Mouse (Mus musculus): ENCODE results near the gene Rtn3. TPM values are rescaled to one million over a fixed set of nuclear protein-coding genes. Genes with fewer than 3 reads are reported as not detected.

Gene Rtn3
- polyA plus RNA-seq (2012; ENCODE audit: low replicate concordance) = 29.2 and 46.6 TPM in 2 replicates

GRCm38 (mm10) chr19:7482599-7483511 lies at the start of gene Rtn3:
Gene Rtn3 (minus strand): TSS chr19:7483281.

GRCm38 (mm10) chr19:7493352-7494186 lies 10.5 kb upstream of the Rtn3 start, which contains the start of gene Atl3:
Gene Atl3 (plus strand): TSS chr19:7494040.

GRCm38 (mm10) chr19:7416834-7417735 lies 66.0 kb downstream of the Rtn3 start, which contains the start of gene 2700081O15Rik:
Gene 2700081O15Rik (plus strand): TSS chr19:7417625.

GRCm38 (mm10) chr19:7382903-7383865 lies 99.9 kb downstream of the Rtn3 start, which contains the start of gene Spindoc:
Gene Spindoc (minus strand): TSS chr19:7382994.

Other genes starting within 250 kb of the Rtn3 start
- gene Naa40, start 242.1 kb downstream of the Rtn3 start, polyA plus RNA-seq (2012; ENCODE audit: low replicate concordance) = 47.2 and 78.6 TPM in 2 replicates
- 14.6 and 15.0 TPM in 2 replicates for gene Rcor2, start 216.0 kb downstream of the Rtn3 start, polyA plus RNA-seq (2012; ENCODE audit: low replicate concordance)
- gene Mark2, start 141.4 kb downstream of the Rtn3 start, polyA plus RNA-seq (2012; ENCODE audit: low replicate concordance) = 289 and 396 TPM in 2 replicates
- 40.6 and 55.1 TPM in 2 replicates for gene Spindoc, start 100.3 kb downstream of the Rtn3 start, polyA plus RNA-seq (2012; ENCODE audit: low replicate concordance)
- 15.8 and 24.3 TPM in 2 replicates for gene 2700081O15Rik, start 65.7 kb downstream of the Rtn3 start, polyA plus RNA-seq (2012; ENCODE audit: low replicate concordance)
- gene Atl3, start 10.8 kb upstream of the Rtn3 start, polyA plus RNA-seq (2012; ENCODE audit: low replicate concordance) = 10.6 and 11.9 TPM in 2 replicates
- gene Pla2g16, start 74.2 kb upstream of the Rtn3 start, polyA plus RNA-seq (2012; ENCODE audit: low replicate concordance) = 3.7 and 4.1 TPM in 2 replicates
- not detected in 2 replicates for gene Lgals12, start 123.9 kb upstream of the Rtn3 start, polyA plus RNA-seq (2012; ENCODE audit: low replicate concordance)
- gene Hrasls5, start 129.3 kb upstream of the Rtn3 start, polyA plus RNA-seq (2012; ENCODE audit: low replicate concordance) = not detected in 2 replicates
- gene Slc22a19, start 228.0 kb upstream of the Rtn3 start, polyA plus RNA-seq (2012; ENCODE audit: low replicate concordance) = not detected in 2 replicates

Data from leukemia stem cell, adult 10-12 weeks (primary cell).